Mouse (Mus musculus) spleen, adult 12 weeks (tissue): ENCODE data around the gene Nenf.

ENCODE experiments used
- DNase-seq: peaks from one replicate; pipeline ENCODE4 v3.0.0; 2022; ENCODE audit warnings: low spot score

The Nenf gene

DNA sequence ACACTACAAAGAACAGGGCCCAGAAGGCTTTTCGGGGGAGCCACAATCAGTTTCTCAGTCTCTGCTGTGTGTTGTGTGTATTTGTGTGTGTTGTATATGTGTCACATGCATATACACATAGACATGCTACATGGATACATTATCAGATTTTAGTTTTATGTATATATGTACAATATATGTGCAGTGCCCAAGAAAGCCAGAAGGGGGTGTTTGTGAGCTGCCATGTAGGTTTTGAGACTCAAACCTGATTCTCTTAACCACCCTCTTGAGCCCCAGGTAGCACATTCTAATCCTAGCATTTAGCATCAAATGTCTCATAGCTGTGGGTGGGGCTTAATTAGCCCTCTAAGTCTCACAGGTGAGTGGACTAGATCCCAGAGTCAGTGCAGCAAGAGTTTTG is 35.7 kb downstream of the Nenf start:
- DNase-seq: no peak

DNA sequence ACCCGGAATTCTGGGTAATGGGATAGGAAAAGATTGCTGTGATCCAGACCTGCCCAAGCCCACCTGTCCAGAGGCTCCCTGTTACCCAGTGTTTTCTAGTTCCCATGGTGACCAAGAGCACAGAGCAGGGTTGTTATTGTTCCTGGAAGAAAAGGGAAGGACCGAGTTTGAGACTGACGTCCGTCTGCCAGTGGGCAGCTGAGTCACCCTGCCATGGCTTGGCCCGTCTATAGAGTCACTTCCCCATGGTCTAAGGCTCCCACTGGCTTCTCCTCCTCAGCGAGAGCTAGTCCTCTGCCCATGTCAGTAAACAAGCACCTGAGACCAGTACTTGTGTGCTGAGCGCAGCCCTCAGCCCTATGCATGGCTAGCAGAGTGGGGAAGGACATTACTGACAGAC is 36.8 kb downstream of the Nenf start:
- no peak for DNase-seq

DNA sequence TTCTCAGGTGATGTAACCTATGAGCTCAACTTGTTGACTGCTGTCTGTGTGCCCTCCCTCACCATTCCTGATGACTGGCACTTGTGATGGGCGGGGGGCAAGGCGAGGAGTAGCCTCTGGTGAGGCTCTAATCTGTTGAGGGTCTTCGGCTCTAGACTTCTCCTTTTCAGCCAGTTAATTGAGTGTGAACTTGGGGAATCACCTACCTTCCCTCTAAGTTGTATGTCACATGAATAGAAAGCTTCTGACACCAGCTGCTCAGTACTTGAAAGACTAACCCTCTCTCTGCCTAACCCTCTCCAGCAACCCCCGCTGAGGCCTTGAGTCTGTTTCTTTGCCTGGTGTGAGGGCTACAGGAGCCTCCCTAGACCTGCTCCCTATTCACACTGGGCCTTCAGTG is 39.7 kb downstream of the Nenf start:
- DNase-seq: no peak

DNA sequence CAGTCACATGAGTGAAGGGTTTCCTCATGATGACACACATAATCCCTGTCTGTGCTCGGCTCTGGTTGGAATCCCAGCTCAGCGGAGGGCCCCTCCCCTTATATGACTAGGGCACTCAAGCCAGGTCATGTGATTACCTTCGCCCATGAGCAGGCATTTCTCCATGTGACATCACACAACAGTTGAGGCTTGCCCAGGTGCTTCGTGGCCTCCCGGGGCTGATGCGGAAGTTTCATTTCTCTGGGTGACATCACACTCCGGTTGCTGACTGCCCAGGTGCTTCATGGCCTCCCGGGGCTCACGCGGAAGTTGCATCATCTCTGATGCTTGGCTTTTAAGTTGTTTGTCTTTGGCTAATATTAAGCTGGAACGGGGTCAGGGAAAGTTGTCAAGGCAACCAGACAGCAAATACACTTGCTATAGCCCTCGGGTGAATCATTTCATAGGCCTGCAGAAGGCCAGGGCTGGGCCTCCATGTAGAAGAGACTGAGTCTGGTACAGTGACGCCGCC is 40.4 kb downstream of the Nenf start:
- DNase-seq: no peak

DNA sequence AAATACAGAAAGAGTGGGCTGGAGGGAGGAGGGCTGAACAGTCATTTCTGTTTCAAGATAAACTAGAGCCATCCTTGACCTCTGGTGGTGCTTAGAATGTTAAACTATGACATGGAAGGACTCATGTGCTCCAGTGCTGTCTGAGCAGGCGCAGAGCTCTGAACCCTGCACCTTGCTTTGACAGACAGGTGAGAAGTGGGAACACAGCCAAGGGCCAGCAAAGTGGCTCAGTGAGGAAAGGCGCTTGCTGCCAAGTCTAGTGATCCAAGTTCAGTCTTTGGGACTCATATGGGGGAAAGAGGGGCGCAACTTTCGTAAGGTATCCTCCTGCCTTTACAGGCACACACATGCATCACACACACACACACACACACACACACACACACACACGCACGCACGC is 41.8 kb downstream of the Nenf start:
- DNase-seq: no peak

DNA sequence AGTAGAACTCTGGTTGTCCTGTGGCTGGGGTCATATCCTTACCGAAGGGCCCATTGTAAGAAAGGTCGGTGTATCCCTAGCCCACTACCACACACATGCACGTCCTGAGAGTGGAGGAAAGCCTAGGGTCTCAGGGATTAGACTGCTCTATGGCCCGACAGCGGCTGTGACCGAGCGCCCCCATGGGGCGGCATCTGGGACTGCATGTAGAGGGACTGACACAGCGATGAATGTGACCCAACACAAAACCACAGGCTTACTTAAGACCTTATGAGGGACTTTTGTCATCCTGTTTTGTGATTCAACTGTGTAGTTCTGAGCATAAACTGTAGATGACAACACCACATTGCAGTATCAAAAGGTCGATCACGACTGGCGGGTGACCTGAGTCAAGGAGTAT is 42.5 kb downstream of the Nenf start:
- peak; percentile 59 for DNase-seq

DNA sequence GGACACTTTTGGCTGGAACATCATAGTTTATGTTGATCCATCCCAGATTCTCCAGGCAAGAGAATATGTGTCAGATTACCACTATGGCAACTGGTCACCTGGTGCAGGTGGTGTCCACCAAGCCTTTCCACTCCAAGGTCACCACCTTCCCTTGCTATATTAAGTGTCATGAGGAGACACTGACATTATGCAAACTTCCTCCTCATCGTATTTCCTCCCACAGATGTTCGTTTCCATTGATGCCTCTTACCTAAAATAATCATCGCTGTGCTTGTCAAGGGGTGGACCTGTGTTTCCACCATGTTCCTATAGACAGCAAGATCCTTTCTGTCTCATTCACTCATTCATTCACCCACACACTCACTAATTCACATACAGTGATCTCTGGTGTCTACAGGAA is 45.3 kb downstream of the Nenf start:
- DNase-seq: no peak

DNA sequence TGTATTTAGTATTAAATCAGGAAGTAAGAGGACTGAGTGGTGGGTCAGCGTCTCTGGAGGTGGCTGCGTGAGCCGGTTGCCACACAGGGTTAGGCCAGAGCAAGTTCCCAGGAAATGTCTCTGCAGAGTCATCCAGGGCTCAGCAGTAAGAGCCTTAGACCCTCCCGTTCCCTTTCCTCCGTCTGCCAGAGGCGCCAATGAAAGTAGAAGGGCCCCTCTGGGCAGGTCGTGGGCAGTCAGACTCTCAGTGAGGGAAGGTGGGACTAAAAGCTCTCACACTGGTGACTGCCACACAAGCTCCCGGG is 48.4 kb downstream of the Nenf start:
- no peak for DNase-seq

DNA sequence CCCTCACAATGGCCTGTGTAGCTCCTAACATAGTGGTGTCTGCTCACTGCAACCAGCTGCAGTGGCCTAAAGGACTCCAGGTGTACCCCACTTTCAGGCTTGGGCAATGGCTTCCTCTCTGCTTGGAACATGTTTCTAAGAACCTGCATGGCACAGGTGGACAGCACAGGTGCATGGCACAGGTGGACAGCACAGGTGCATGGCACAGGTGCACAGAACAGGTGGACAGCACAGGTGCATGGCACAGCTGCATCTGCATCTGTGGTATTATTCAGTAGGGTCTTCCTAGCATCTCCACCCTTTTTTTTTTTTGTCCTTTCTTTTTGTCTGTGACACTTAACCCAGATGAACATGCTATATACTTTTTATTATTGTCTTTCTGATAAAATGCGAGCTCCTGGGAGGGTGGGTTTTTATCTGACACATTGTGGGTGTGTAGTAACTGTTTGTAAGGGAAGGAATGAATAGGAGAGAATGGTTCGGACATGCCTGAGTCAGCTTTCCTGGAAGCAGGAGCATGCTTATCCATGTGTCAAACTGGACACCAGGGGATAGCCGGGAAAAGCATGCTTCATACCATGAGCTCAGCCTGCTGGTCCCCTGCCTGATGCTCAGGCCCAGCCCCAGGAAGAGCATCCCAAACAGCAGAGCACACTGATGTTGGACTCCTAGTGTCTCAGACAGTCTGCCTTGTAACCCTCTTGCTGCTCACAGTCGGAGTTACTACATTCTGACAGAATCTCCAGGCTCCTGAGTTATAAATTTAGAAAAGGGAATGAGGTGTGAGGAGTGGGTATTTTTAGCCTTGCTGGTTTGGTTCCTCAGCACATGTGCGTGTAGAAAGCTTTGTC is 49.0 kb downstream of the Nenf start:
- no peak for DNase-seq

DNA sequence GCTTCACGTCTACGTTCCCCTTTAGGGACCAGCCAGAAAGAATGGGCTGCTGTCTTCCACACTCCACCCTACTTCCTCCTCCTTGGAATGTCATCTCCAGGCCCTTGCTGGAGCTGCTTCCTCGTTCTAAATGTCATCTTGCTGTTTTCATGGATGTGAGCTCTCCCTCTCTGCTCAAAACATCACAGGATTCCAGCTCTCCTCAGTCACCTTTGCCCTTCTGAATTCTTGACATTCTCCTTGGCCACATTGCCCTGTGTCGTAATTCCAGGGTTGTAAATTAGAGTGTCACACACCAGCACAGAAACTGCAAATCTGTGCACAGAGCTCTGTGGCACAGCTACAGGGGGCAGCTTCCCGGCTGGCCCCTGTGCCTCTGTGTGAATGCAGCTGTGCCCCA is 50.1 kb downstream of the Nenf start:
- DNase-seq: no peak

DNA sequence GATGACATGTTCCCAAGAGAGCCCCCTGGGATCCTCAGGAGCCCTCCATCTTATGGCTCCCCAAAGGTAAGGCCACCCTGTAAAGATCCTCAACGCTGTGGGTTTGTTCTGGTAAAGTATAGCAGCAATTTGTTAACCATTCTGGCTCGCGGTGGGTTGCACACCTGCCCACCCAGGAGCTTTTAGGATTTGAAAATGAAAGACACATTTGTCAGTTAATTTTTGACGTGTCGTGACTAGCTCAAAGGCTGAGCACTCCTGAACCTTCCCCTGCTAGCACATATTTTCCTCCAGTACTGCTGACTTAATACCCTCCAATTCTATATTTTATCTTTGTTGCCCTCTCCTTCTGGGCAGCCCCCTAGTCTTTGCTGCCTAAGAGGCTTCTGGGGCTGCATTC is 50.8 kb downstream of the Nenf start:
- no peak for DNase-seq

DNA sequence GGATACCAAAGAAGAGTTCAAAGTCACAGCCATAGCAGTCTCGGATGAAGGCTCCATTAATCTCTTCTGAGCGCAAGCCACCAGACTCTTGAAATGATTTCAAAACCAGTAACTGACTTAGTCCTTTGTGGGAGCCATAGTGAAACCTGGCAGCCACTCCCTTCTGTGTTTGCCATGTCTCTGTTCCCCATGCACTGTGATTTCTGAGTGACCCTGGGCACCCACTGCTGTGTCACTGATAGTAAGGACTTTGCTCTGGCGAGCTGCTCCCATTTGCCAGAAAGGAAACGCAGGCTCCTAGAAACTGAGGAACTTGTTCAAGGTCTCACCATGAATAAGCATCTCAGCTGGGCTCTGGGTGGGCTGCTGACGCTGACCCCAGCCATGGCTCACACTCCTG is 54.5 kb downstream of the Nenf start:
- DNase-seq: no peak

DNA sequence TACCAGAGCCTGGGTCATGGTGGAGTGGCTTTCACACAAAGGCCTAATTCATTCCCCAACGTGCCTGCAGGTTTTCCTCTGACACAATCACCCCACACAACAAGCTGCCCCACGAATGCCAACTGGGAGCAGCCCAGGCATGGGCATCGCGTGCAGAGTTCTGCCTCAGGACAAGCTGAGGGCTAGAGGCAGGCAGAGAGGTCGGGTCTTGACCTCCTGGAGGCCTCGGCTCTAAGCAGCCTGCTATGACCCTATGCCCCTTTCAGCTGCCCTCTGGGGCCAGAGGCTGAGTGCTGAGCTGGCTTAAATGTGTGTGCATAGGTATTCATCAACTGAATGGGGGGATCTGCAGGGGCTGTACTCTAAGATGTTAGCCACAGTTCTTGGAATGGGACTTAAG is 56.1 kb downstream of the Nenf start:
- DNase-seq: no peak

DNA sequence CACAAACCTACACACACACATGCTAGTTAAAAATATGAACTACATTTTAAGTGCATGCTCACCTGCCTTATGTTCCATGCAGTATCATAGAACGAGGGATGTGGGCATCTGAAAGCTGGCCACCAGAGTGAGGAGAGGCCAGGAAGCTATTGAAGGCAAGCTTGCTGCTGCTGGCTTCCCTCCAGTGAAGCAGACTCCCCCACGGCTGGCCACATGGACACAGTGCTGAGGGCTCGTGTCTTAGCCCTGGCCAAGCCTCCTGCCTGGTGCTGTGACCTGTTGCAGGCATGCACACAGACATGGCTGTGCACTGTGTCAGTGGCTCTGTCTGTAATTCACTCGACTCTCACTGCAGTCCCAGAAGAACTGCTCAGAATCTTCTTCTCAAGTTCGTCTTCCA is 58.3 kb downstream of the Nenf start:
- no peak for DNase-seq

DNA sequence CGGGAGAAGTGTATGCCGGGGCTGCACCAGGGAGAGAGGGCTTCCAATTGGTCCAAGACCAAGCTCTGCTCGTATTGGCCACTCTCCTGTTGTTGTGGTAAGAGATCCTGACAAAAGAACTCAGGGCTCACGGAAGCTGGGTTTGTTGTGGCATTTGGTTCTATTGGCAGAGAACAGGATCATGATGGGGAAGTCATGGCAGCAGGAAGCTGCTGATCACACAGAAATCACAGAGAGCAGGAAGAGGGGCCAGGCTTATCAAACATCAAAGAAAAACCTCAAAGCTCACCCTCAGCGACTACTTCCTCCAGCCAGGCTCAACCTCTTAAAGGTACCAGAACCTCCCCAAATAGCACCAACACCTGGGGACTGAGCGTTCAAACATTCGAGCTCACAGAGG is 58.9 kb downstream of the Nenf start:
- no peak for DNase-seq

DNA sequence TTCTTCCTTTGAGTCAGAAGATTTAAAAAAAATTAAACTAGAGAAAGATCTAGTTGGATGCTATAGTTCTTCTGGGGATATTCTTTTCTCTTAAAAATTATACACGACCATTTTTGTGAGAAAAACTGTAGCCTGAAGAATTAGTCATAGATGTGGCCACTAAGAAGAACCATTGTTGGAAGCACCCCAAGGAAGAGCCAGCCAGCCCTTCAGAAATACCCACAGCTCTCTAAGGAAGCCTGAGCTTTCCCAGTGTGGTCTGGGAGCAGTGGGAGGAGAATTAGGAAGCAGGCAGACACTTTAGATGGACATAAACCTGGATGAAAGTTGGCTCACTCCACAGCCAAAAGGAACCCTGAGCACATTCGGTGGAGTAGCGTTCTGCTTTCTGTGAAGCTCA is 59.5 kb downstream of the Nenf start:
- DNase-seq: no peak

DNA sequence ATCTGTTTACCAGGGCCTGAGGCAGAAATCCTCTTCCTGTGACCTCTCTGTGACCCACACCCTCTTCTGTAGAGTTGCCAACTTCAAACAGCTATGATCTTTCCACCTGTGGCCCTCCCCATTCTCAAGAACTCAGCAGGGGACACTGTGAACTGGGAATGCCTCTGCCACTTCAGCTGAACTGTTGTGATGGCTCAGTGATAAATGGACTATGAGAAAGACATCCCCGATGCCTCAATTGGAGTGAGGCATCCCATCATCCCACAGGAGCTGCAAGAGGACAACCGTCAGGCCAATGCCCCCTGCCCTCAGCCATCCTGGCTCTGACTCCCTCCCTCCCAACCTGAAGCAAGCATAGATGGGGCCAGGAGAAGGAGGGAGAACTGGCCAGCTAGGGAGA is 60.0 kb downstream of the Nenf start:
- DNase-seq: no peak

DNA sequence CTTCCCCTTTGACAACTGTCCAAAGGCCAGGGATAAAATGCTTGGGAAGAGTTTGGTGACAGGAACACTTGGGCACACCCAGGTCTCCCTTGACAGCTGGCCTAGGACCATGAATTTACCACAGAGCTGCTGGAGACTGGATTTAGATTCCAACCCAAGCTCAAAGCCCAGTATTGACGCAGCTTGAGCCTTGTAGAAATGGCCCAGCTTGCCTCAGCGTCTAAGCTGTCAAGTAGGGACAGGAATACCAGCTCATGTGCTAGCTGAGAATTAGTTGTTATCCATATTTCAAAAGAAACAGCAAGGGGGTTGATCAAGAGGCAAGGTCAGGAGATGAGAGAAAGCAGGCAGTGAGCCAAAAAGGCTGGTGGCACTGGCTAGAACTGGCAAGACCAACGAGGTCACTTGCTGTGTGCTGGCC is 60.6 kb downstream of the Nenf start:
- DNase-seq: no peak
